Mouse (Mus musculus) right cerebral cortex, postnatal 25 days (tissue): Measurements from ENCODE around the gene Trim16.

Source experiments
- DNase-seq: peaks from one replicate; pipeline ENCODE4 v3.0.0; 2022

Gene Trim16

DNA sequence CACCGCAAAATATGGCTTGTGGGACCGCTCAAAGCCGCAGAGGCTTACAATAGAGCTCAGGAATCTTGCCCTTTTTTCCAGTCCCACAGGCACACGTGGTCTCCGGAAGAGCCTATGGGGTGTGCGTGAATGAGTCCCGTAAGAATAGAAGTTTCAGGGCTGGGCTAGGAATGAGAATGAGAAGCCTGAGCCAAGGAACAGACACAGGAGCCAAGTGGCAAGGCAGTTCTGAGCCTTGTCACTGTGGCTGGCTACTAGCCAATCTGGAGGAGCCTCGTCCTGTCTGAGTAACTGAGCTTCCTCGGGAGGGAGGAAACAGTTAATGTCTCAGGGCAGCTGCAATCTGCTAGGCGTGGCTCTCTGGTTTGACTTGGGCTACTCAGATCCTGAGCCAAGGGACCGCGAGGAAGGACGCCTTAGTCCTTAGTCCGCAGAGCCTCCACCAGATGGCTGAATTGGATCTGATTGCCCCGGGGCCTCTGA, at the start of gene Trim16:
Gene Trim16, plus strand, starts transcription at position 173 of the 483 bp plus-strand sequence.
- peak; percentile 20 for DNase-seq

DNA sequence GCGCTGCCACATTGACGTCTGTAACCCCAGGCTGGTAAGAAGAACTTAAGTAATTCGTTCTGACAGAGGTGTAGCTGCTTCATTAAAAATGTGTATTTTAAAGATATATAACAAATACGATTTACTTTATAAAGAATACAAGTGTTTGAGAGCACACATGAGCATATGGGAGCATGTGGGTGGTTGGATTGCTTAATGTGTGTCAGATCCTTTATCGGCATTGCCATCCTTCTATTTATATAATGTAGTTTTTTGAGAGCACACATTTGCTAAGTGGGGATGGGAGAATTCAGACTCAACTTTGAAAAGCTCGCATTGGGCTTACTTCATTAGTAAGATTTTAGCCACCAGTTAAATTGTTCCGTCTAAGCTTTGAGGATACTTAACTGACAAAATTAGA, 43.5 kb upstream of the Trim16 start:
- no peak for DNase-seq

DNA sequence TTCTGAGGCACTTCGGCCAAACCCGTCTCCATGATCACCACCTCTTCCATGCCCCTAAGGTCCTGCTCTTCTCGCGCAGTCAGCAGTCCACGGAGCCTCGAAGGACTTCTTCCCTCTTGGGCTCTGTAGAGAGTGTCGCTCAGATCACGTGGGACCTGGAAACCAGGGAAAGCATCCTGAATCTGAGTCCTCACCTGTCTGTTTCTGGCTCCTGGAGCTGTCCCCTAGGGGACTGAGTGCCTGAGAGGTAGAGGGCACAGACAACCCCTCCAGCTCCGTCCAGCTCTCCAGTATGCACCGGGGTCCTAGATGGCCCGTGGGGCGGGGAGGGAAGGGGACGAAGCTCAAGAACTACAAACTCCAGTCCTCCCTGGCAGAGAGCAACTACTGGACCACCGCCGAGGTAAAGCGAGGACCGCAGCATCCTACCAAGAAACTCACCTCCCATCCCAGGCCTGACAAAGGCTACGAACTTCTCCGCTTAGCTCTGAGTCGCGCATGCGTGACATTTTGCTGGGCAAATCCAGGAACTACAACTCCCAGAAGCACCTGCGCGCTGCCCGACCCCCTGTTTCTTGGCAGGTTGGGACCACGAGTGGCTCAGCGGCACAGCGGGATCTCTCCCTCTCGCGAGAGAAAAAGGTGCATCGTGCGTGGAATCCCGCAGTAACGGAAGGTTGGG, 31.0 kb upstream of the Trim16 start, which contains the start of gene Zfp286:
Gene Zfp286, minus strand, starts transcription at position 528 of the 682 bp plus-strand sequence.
- DNase-seq, result peak; percentile 92

DNA sequence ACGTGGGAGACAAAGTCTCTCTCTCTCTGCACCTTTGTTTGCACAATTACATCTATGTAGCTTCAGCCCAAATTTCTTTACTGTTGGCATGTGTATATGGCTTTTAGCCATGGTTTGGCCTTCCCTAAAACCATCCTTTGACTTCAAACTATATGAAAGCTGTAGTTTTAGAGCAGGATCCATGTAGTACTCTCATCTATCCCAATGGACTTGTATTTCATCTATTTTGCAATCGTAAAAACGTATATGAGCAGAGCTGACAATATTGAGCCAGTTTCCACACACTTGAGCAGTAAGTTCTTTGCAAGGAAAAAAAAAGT, 30.5 kb upstream of the Trim16 start:
- no peak for DNase-seq

DNA sequence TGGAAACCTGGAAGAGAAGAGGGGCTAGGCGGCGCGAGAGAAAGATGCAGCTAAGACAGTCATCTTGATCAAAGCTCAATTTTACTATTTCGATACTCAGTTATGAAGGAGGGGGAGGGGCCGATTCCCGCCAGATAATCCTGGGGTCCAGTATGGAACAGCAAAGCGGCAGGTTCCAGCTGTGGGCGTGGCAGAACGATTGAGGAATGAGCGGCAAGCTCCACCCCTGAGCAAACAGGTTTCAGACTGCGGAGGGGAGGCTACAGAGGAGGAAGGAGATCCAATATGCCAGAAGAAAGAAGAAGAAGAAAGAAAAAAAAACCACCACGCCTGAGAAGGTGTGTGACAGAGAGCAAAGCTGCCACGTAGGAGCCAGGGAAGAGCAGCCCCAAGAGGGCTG, 15.9 kb upstream of the Trim16 start:
- no peak for DNase-seq

DNA sequence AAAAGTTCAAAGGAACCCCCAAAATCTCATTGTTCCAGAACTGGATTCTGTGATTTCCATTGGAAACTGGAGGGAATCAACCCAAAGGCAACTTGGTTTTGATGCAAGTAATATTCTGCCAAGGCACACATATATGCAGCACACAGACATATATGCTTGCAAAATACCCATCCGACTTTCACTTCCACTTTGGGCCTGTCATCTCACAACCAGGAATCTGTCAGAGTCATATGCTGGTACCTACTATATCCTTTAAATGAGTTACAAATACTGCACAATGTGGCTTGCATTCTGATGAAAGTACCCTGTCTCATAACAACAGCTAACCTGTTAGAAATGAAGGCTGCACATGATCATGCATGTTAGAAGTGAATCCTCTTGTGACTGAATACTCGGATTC, 12.1 kb upstream of the Trim16 start:
- no peak for DNase-seq

DNA sequence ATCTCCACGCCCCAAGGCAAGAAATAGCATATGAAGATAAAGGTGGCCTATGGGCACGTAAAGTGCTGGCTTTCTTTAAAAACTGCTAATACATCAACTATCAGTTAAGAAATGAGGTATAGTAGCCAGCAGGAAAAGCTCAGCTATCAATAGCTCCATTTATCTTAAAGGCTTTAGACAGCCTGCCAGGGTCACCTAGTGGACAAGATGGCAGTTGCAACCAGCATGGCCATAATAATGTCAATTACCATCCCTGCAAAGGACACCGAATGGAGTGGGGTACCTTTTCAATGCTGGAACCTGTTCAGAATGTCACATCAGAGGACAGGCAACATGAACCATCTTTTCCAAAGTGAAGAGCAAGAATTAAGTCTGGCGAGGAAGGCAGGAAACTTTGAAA, 10.8 kb upstream of the Trim16 start:
- no peak for DNase-seq

DNA sequence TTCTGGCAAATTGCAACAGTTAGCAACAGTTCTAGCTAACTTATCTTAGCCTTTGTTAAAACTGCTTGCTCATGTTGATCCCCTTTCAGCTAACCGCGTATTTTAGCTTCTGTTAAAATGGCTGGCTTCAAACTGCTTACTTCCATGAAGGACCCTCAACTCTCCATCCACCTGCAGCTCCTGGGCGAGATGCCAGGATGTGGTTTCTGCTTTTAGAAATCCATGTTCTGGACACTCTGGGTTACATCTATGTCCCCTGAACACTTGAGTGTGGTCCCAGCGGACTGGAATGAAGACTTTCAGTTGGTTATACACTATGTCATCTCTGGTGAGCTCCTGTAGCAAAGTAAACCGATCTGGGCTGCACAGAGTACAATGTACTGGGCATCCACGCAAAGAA, 7.8 kb upstream of the Trim16 start:
- no peak for DNase-seq

DNA sequence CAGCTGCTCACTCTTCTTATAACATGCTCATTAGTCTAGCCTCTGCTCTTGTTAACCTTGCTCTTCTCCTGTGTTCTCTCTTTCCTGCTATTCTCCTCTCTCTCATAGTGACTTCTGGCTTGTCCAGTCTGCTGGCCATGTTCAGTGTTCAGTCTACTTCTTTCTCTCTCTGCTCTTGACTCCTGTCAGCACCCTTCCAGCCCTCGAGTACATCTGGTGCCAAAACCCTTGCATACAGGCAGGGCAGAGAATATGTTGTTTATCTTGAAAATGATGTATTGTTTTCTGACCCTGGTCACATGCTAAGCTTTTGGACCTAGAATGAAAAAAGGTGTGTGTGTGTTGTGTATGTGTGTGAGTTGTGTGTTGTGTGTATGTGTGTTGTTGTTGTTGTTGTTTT, 6.5 kb upstream of the Trim16 start:
- DNase-seq, result no peak

DNA sequence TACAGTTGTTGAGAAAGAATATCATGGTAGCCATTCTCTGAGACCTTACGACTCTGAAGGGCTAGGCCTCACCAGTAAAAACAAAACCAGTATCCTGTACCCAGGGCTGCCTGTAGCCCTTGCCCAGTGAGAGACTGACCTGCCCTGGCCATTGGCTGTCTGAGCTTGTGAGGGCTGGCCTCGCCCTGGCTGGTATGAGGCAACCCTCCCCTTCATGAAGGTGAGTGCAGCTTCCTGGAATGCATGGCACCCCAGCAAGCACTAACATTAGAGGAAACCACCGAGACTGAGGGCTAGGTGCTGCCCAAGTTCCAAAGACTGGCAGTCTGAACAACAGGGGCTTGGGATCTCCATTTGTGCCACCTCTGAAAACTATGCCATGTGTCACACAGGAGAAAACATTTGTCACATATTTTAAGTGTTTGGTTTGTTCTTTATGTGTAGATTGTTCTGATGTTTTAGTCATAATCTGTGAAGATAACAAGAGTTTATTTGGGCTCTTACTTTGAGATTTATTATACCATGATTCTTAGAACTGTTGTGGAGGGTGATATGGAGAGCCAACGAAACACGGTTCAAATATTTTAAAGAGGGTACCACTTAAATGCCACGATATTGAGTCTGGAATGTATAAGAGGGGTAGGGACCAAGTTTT, 5.9 kb upstream of the Trim16 start:
- no peak for DNase-seq

DNA sequence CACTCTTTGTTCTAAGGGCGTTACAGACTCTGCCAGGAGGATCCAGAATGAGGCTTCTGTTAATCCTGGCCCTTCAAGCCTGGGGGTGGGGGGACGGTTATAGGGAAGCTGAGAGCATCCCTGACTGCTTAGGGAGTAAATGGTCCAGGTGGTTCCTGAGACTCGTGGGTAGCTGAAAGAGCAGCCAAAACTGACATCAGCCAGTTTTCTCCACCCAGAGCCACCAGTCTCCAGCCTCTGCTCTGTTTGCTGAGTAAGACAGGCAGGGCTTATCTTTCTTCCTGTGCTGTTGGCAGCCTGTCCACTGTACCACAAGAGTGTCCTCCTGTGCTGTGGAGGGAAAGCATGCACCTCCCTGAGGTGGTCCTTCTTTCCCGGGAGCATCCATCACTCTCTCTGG, 5.4 kb upstream of the Trim16 start:
- DNase-seq, result no peak

DNA sequence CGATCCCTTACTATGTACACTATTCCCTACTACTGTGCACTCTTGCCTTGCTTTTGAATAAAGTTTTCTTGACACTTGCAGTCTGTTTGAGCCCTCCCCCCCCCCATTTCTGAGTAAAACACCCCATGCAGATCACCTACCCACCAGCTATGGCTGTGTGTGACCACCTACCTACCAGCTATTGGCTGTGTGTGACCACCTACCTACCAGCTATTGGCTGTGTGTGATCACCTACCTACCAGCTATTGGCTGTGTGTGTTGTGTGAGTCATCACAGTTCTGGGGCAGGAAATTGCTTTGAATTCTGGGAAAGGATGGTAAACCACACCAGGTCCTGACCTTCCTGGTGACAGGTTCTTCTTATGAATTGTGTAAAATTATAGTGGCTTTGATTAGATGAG, 4.6 kb upstream of the Trim16 start:
- no peak for DNase-seq

DNA sequence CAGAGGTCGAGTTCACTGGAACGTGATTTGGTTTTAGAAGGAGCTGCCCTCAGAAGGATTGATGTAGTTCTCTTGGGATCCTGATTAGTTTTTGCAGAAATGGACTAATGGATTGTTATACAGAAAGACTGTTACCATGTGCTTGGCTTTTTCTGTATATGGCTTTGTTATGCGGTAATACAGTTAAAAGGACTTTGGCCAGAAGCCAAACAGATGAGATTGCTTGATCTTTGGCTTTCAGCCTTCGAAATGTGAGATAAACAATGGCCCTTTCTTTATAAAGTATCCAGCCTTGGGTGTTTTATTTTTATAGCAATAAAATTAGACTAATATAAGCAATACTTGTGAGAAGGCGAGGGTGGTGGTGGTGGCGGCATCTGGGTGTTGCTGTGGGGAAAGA, 3.4 kb upstream of the Trim16 start:
- no peak for DNase-seq

DNA sequence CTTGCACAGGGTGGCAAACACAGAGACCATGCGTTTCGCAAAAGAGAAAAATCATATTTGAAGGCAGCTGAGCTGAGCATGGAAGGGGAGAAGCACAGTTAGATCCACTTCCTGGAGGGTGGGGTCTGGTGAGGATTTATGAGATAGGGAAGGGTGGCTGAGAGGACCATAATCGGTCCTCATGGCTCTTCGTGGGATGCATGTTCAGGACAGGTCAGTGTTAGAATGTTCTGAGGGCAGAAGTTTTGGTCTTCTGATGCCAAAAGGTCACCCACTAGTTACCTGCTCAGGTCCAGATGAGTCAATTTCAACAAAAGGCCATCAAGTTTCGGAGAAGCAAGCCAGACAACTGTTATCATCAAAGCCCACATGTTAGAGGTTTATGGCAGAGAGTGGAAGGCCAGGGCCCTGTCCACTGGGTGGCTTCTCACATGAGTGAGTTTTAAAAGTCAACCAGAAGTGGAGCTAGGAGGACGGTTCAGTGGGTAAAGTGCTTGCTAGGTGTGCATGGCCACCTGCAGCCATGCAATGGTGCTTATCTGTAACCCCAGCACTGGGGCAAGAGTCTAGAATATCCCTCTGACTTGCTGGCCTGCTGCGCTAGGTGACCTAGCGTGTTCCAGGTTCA, 858 bp upstream of the Trim16 start:
- no peak for DNase-seq

DNA sequence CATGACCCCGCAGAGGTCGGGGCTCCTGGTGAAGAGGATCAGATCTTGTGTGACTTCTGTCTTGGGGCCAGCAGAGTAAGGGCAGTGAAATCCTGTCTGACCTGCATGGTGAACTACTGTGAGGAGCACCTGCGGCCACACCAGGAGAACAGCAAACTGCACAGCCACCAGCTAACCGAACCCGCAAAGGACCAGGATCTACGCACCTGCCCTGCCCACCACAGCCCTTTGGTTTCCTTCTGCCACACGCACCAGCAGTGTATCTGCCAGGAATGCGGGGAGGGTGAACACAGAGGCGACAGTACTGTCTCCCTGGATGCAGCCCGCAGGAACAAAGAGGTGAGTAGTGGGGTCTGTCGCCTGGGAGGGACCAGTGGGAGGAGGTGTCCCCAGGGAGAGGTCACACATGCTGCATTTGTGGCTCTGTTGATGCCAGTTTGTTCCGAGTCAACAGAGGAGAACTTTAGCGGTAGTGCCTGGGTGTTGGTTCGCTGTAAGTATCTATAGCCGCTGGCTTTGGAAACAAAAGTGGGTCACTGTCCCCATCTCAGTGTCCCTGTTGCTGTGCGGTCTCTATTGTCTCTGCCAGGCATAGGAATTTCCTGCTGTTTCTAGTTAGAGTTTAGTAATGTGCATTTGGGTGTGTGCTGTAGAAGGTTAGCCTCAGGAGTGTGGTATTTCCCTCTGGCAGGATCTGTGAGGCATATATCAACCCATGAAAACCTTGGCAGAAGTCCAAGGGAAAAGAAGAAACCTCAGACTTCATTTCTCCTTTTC, 818 bp downstream of the Trim16 start:
- no peak for DNase-seq

DNA sequence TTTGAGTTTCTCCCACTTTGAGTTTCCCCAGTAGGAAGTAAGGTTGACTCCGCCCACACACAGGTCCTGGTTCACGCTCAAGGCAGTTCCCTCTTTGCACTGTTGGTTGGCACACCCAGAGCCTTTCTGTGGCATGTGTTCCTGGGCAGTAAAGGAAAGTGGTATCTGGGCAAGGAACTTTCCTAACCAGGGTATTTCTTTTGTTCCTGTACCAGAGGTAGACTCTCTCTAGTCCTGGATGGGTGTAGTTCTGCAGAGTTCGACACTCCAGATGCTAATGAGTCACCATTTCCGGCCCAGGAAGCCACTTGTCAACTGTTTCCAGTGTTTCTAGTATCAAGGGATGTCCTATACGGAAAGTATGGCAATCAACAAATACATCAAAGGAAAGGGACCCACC, 1.9 kb downstream of the Trim16 start:
- DNase-seq, result no peak

DNA sequence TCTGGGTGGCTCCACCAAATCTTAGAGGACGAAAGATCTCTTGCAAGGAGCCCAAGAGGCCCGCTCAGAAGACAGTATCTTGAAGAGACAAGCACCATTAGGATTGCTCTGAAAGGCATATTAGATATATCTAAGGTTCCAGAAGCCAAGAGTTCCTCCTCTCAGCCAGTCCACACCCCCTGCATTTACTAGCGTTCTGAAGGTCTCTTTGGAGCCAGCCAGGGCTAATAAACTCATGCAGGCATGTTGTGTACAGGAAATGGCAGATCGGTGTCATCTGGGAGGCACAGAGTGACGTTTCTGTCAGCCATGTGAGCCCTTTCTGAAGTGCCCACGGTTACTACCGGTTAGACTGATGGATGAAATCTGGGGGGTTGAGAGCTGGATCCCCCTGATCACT, 4.2 kb downstream of the Trim16 start:
- no peak for DNase-seq

DNA sequence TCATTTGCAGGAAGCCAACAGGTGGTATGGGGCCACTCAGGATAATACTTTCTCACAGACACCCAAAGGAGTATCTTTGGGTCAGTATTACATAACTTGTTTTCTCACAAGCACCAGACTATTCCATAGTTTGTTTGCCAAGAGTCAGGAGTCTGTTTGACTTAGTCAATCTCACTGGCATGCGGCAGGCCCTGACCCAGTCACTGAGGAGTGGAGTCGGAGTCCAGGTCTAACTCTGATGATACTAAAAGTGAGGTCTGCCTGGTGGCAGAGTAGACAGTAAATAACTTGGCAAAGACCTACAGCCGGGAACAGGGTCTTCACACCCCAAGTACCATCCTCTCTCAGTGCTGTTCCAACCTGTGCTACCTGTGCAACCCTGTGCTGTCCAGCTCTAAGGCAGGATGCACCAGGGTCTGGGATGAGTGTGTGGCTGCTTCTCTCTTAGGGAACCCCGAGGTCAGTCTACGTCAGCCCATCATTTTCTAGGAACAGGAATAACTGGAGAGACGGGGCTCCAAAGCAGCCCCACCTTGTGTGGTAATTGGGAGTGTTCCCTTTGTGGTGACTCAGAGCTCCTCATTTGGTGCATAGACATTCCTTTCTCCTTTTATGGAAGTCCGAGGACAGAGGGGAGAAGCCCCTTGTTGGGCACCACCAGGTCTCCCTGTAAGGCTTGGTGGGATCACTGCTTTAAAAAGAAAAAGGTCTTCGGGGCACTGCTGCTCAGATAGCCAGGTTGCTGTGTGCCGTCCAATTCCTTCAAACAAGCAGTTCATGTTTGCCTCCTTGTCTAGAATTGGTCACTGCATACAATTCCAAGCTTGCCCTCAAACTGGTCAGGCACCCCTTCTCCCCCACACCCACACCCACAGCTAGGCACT, 5.4 kb downstream of the Trim16 start:
- no peak for DNase-seq

DNA sequence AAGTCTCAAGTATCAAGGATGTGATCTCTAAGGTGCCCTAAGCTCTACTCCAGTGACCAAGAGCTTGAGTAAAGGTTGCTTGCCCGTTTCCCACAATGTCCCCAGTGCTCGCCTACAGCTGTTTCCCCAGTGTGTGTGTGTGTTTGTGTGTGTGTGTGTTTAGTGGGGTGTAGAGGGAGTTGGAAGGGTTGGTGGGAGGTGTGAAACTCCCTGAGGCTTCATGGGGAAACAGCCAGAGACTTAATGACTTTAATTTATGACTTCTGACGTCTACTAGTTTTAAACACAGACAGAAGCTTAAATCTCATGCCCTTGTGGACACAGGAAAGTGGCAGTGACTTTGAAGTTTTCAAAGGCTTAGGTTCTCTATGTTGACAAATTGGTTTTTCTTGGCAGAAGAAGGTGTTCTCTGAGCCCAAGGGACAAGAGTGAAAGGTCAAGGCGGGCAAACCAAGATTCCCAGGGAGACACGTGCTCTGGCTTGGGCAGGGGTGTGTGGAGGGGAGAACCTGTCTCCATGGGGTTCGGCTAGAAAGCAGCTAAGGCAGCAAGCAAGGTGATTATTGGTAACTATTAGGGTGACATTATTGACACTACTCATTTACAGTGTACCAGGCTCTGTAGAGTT, 6.2 kb downstream of the Trim16 start:
- no peak for DNase-seq

DNA sequence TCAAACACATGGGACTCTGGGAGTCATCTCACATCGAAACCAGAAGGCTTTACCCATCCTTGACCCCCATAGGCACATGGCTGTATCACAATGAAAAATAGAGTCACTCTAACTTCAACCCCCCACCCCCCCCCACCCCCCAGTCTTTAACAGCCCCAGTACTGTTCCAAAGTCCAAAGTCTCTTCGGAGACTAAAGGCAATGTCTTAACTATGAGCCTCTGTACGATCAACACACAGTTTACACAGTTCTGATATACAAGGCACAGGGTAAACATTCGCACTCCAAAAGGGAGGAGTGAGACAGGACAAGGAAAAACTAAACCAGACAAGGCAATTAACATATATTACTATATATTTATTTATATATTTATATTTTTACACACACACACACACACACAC, 7.1 kb downstream of the Trim16 start:
- DNase-seq, result no peak

DNA sequence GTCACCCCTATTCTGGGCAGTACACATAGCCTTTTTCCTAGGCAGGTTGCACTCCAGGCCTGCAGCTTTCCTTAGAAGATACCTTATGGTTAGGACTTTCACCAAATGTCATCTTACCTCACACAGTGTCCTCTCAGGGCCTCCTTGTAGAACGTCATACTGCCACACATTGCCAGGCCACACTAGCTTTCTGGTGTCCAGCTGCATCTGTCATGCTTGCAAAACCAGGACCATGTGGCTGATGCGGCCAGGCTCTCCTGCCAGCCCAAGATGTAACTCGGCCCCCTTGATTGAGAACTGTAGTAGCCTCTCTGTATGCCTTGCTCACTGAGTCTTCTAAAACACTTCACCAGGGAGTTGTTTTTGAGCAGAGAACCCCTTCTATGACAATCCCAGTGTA, 7.9 kb downstream of the Trim16 start:
- DNase-seq, result no peak

DNA sequence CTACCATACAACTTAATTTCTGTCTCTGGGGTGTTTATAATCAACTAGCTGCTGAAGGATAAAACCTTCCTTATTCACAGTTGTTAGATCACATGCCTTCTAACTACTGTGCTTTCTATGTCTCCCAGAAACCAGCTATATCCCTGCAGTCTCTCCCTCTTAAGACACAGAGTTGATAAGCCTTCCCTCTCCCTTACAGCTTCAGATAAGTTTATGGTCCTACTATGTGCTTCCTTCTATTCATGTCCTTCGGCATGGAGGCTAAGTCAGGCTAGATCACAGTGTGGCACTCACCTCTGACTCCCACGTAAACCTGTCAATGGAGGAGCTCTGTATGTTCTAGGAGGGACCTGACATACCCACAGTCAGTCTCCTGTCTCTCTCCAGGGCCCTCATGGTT, 10.4 kb downstream of the Trim16 start:
- no peak for DNase-seq
